Mouse (Mus musculus): ENCODE data around the gene Psmd5.
"Not testable (repeated sequence)": the region's sequence is repeated elsewhere in the genome, so short reads cannot be mapped to it uniquely, and the experiment has no call there.

Psmd5 gene

GRCm38 (mm10) chr2:34825827-34826459 is 48.8 kb downstream of the Psmd5 start, which contains the start of gene Fbxw2:
TSS of gene Fbxw2 (minus strand) at chr2:34826311.
- peak; percentile 95 for DNase-seq

GRCm38 (mm10) chr2:34818492-34818891 is 56.3 kb downstream of the Psmd5 start:
- no peak for DNase-seq

- not testable (repeated sequence) for DNase-seq
These were observed 58.9 kb downstream of the Psmd5 start for GRCm38 (mm10) chr2:34815893-34816292.

GRCm38 (mm10) chr2:34812706-34813105 is 62.1 kb downstream of the Psmd5 start:
- no peak for DNase-seq

- no peak for DNase-seq
These were observed 64.0 kb downstream of the Psmd5 start for GRCm38 (mm10) chr2:34810775-34811174.

- DNase-seq = no peak
These were observed 65.2 kb downstream of the Psmd5 start for GRCm38 (mm10) chr2:34809568-34809967.

GRCm38 (mm10) chr2:34808057-34808456 is 66.7 kb downstream of the Psmd5 start:
- no peak for DNase-seq

- no peak for DNase-seq
These were observed 69.3 kb downstream of the Psmd5 start for GRCm38 (mm10) chr2:34805364-34805950.

GRCm38 (mm10) chr2:34804815-34805214 is 70.0 kb downstream of the Psmd5 start:
- DNase-seq = no peak

GRCm38 (mm10) chr2:34804172-34804571 is 70.6 kb downstream of the Psmd5 start:
- no peak for DNase-seq

- no peak for DNase-seq
These were observed 71.0 kb downstream of the Psmd5 start for GRCm38 (mm10) chr2:34803746-34804145.

- DNase-seq = peak; percentile 29
These were observed 72.1 kb downstream of the Psmd5 start for GRCm38 (mm10) chr2:34802565-34803245.

GRCm38 (mm10) chr2:34801516-34802482 is 73.0 kb downstream of the Psmd5 start:
- DNase-seq = peak; percentile 99

GRCm38 (mm10) chr2:34800371-34800770 is 74.4 kb downstream of the Psmd5 start:
- no peak for DNase-seq

All from retina, postnatal 1 day (tissue).